Mouse (Mus musculus) kidney, adult 2 months (tissue): ENCODE data around the gene Enpp3. TPM values are rescaled to one million over a fixed set of nuclear protein-coding genes. Genes with fewer than 3 reads are reported as not detected.

Experiments used
- DNase-seq: peaks from one replicate; pipeline ENCODE4 v3.0.0; 2021
- H3K27ac ChIP-seq: fragments of 200-500 bp; 2 replicates; pipeline ENCODE4 v1.5.1; 2012; ENCODE audit warnings: low read depth, low read length, control low read depth, inconsistent platforms; ENCODE audit not compliant: insufficient read depth
- H3K27me3 ChIP-seq: fragments of 200-500 bp; replicated peaks from 2 replicates; pipeline ENCODE4 v1.6.1; 2012; ENCODE audit warnings: mild to moderate bottlenecking, moderate library complexity, low read length, inconsistent platforms; ENCODE audit not compliant: control insufficient read depth, insufficient read depth
- H3K36me3 ChIP-seq: fragments of 200-500 bp; 2 replicates; pipeline ENCODE4 v1.6.1; 2012; ENCODE audit warnings: mild to moderate bottlenecking, moderate library complexity, low read length, inconsistent platforms; ENCODE audit not compliant: control insufficient read depth, insufficient read depth
- H3K4me1 ChIP-seq: fragments of 200-500 bp; 2 replicates; pipeline ENCODE4 v1.6.1; 2011; ENCODE audit warnings: low read length; ENCODE audit not compliant: control insufficient read depth, insufficient read depth
- H3K4me3 ChIP-seq: fragments of 200-500 bp; 2 replicates; pipeline ENCODE4 v1.5.1; 2011; ENCODE audit warnings: mild to moderate bottlenecking, low read depth, low read length, control low read depth; ENCODE audit not compliant: insufficient read depth
- CTCF ChIP-seq: fragments of 200-500 bp; conservative IDR thresholded peaks from 2 replicates; pipeline ENCODE4 v1.5.1; 2011; ENCODE audit warnings: low read depth, mild to moderate bottlenecking, control low read depth, low read length, moderate library complexity, mixed read lengths; ENCODE audit not compliant: insufficient read depth, insufficient read length
- POLR2A ChIP-seq: fragments of 200-500 bp; IDR thresholded peaks from one replicate; pipeline ENCODE4 v1.6.1; 2011; ENCODE audit warnings: low read depth, low read length, control low read depth
- WGBS: fragments of 180-500 bp; shearing (Covaris S2); methylation state at CpG from one replicate; pipeline ENCODE4 v1.1.7; 2018; 5-methylcytosine and 5-hydroxymethylcytosine counted together
- polyA plus RNA-seq: library from polyadenylated mRNA; depleted of rRNA; stranded (reverse); fragments of >200 nt; gene quantifications from 2 replicates; pipeline ENCODE4 v1.2.3, GENCODE M21; 2012

Gene Enpp3
- polyA plus RNA-seq, 1 experiment, result 30.1 TPM

GRCm38 (mm10) chr10:24801796-24802195, 40.8 kb downstream of the Enpp3 start:
- TF ChIP-seq CTCF (no peak), POLR2A (no peak)
- Histone ChIP-seq H3K36me3 (no peaks in the 10 kb centered on the region), H3K27ac (no peak overlapping the region), H3K4me3 (no peak overlapping the region), H3K4me1 (no peaks in the 10 kb centered on the region), H3K27me3 (no peaks in the 10 kb centered on the region)
- 69% methylated on average over 2 of the region's 2 CpGs for WGBS
- no peak for DNase-seq

- WGBS, result 50% methylated on average over 5 of the region's 5 CpGs
- no peak for TF ChIP-seq POLR2A
- TF ChIP-seq CTCF, result peak; percentile 83
- no peaks in the 10 kb centered on the region for H3K27me3 ChIP-seq
- no peak overlapping the region for H3K27ac ChIP-seq
- no peak overlapping the region for H3K4me3 ChIP-seq
- H3K36me3 ChIP-seq, result no peaks in the 10 kb centered on the region
- DNase-seq, result peak; percentile 63
- no peaks in the 10 kb centered on the region for H3K4me1 ChIP-seq
Observed at GRCm38 (mm10) chr10:24797246-24797645, 45.4 kb downstream of the Enpp3 start.

- TF ChIP-seq CTCF, result no peak
- no peak for TF ChIP-seq POLR2A
- no peaks in the 10 kb centered on the region; the same call in 1 of the 2 replicates for H3K36me3 ChIP-seq
- H3K4me3 ChIP-seq, result no peak overlapping the region
- WGBS, result 94% methylated on average over 7 of the region's 7 CpGs
- no peaks in the 10 kb centered on the region for H3K4me1 ChIP-seq
- DNase-seq, result no peak
- H3K27ac ChIP-seq, result no peak overlapping the region
- no peaks in the 10 kb centered on the region for H3K27me3 ChIP-seq
Observed at GRCm38 (mm10) chr10:24792756-24793155, 49.9 kb downstream of the Enpp3 start.

- H3K27ac ChIP-seq, result no peak overlapping the region
- no peaks in the 10 kb centered on the region for H3K4me1 ChIP-seq
- no peaks in the 10 kb centered on the region; the same call in 1 of the 2 replicates for H3K36me3 ChIP-seq
- no peak for TF ChIP-seq POLR2A
- peak; percentile 79 for TF ChIP-seq CTCF
- peak; percentile 49 for DNase-seq
- no peaks in the 10 kb centered on the region for H3K27me3 ChIP-seq
- no peak overlapping the region for H3K4me3 ChIP-seq
- WGBS, result 71% methylated on average over 11 of the region's 11 CpGs
Observed at GRCm38 (mm10) chr10:24789747-24790545, 52.7 kb downstream of the Enpp3 start.

- Histone ChIP-seq H3K27me3 (no peaks in the 10 kb centered on the region), H3K4me1 (no peaks in the 10 kb centered on the region), H3K27ac (no peak overlapping the region), H3K4me3 (no peak overlapping the region), H3K36me3 (no peaks in the 10 kb centered on the region; the same call in 1 of the 2 replicates)
- 92% methylated on average over 4 of the region's 4 CpGs for WGBS
- no peak for DNase-seq
- no peak for TF ChIP-seq CTCF
- TF ChIP-seq POLR2A, result no peak
Observed at GRCm38 (mm10) chr10:24785345-24785744, 57.3 kb downstream of the Enpp3 start.

GRCm38 (mm10) chr10:24784624-24785276, 57.9 kb downstream of the Enpp3 start:
- H3K27me3 ChIP-seq, result no peaks in the 10 kb centered on the region
- no peaks in the 10 kb centered on the region for H3K4me1 ChIP-seq
- DNase-seq, result no peak
- no peak overlapping the region for H3K4me3 ChIP-seq
- no peaks in the 10 kb centered on the region; the same call in 1 of the 2 replicates for H3K36me3 ChIP-seq
- TF ChIP-seq CTCF (no peak), POLR2A (no peak)
- H3K27ac ChIP-seq, result no peak overlapping the region
- WGBS, result 97% methylated on average over 9 of the region's 9 CpGs

- no peak for DNase-seq
- Histone ChIP-seq H3K4me1 (no peaks in the 10 kb centered on the region), H3K4me3 (no peak overlapping the region), H3K27me3 (no peaks in the 10 kb centered on the region), H3K36me3 (no peaks in the 10 kb centered on the region; the same call in 1 of the 2 replicates), H3K27ac (no peak overlapping the region)
- WGBS, result 82% methylated on average over 3 of the region's 3 CpGs
- no peak for TF ChIP-seq CTCF
- no peak for TF ChIP-seq POLR2A
Observed at GRCm38 (mm10) chr10:24783946-24784345, 58.7 kb downstream of the Enpp3 start.
